In genomic region chr11:98205463-98205862, GRCm38 (mm10) we compare ENCODE assay signal across 9 mouse cellular contexts. TPM values are rescaled to one million over a fixed set of nuclear protein-coding genes. Genes with fewer than 3 reads are reported as not detected.
DNase-seq lines count a peak whose midpoint lies in the region; ATAC-seq and TF ChIP-seq lines count a peak whose summit lies in the region.
"Had no signal": no experiment of that assay in that cellular context is flagged by ENCODE, and none has a peak within 500 bp of the region (broad histone marks: within the 10 kb centered on the region; RNA-seq: fewer than 3 reads in every experiment).

No protein-coding gene starts in this region.

- no peaks in the 10 kb centered on the region for H3K27me3 ChIP-seq in lung, embryonic 16.5 days (ENCODE audit: control insufficient read depth, insufficient read depth, low read depth, low read length)
- no peaks in the 10 kb centered on the region for H3K27me3 ChIP-seq in forebrain, postnatal 0 days (ENCODE audit: insufficient read depth, low read length)
- no peaks in the 10 kb centered on the region for H3K27me3 ChIP-seq in liver, embryonic 13.5 days
- no peaks in the 10 kb centered on the region for H3K27me3 ChIP-seq in stomach, postnatal 0 days (ENCODE audit: control insufficient read depth, insufficient read depth, low read length)

- H3K27ac ChIP-seq in lung, embryonic 16.5 days (ENCODE audit: low read length), result no peak overlapping the region
- H3K27ac ChIP-seq in forebrain, postnatal 0 days (ENCODE audit: low read depth, low read length), result no peak overlapping the region
- no peak overlapping the region for H3K27ac ChIP-seq in liver, embryonic 13.5 days
- H3K27ac ChIP-seq in stomach, postnatal 0 days (replicated peaks), result no peak overlapping the region

- no peak for TF ChIP-seq CTCF in forebrain, postnatal 0 days (IDR thresholded peaks at IDR 0.05; ENCODE audit: low read depth)
- no peak for TF ChIP-seq CTCF in stomach, postnatal 0 days (IDR thresholded peaks at IDR 0.05; ENCODE audit: low read depth)

- TF ChIP-seq EP300 in stomach, postnatal 0 days (optimal IDR thresholded peaks at IDR 0.05), result no peak

- no peak overlapping the region for H3K9ac ChIP-seq in lung, embryonic 16.5 days (ENCODE audit: low read length)
- no peak overlapping the region for H3K9ac ChIP-seq in forebrain, postnatal 0 days
- H3K9ac ChIP-seq in liver, embryonic 13.5 days, result peak overlapping the region; percentile 58; the same call in 1 of the 2 replicates
- H3K9ac ChIP-seq in stomach, postnatal 0 days (ENCODE audit: low read length), result no peak overlapping the region

- no peak overlapping the region for H3K4me3 ChIP-seq in lung, embryonic 16.5 days (ENCODE audit: low read length)
- no peak overlapping the region; the same call in 1 of the 2 replicates for H3K4me3 ChIP-seq in forebrain, postnatal 0 days (ENCODE audit: low read depth, low read length)
- peak overlapping the region; percentile 50 for H3K4me3 ChIP-seq in liver, embryonic 13.5 days (replicated peaks)
- H3K4me3 ChIP-seq in stomach, postnatal 0 days (ENCODE audit: low read depth, low read length), result no peak overlapping the region

- peaks cover 5% of the 10 kb centered on the region for H3K4me1 ChIP-seq in lung, embryonic 16.5 days (replicated peaks; ENCODE audit: control insufficient read depth, insufficient read depth, low read length)
- H3K4me1 ChIP-seq in forebrain, postnatal 0 days (ENCODE audit: insufficient read depth), result peaks cover 12% of the 10 kb centered on the region
- H3K4me1 ChIP-seq in liver, embryonic 13.5 days (replicated peaks), result peaks cover 33% of the 10 kb centered on the region
- H3K4me1 ChIP-seq in stomach, postnatal 0 days (replicated peaks; ENCODE audit: control insufficient read depth, insufficient read depth), result no peaks in the 10 kb centered on the region

- H3K9me3 ChIP-seq in lung, embryonic 16.5 days (ENCODE audit: control insufficient read depth, low read length), result no peaks in the 10 kb centered on the region
- no peaks in the 10 kb centered on the region for H3K9me3 ChIP-seq in forebrain, postnatal 0 days (ENCODE audit: low read length)
- H3K9me3 ChIP-seq in liver, embryonic 13.5 days (replicated peaks), result no peaks in the 10 kb centered on the region
- H3K9me3 ChIP-seq in stomach, postnatal 0 days (ENCODE audit: control insufficient read depth, low read length), result no peaks in the 10 kb centered on the region

- H3K4me2 ChIP-seq in lung, embryonic 16.5 days (ENCODE audit: low read depth, low read length), result peak overlapping the region; percentile 40; the same call in 1 of the 2 replicates
- peak overlapping the region; percentile 11 for H3K4me2 ChIP-seq in forebrain, postnatal 0 days (ENCODE audit: low read depth)
- peak overlapping the region; percentile 63 for H3K4me2 ChIP-seq in liver, embryonic 13.5 days
- H3K4me2 ChIP-seq in stomach, postnatal 0 days (replicated peaks; ENCODE audit: low read depth), result peak overlapping the region; percentile 6; the same call in 1 of the 2 replicates

- peaks cover 12% of the 10 kb centered on the region for H3K36me3 ChIP-seq in lung, embryonic 16.5 days (ENCODE audit: control insufficient read depth, insufficient read depth, low read length)
- H3K36me3 ChIP-seq in forebrain, postnatal 0 days (ENCODE audit: insufficient read depth), result peaks cover 17% of the 10 kb centered on the region
- peaks cover 35% of the 10 kb centered on the region for H3K36me3 ChIP-seq in liver, embryonic 13.5 days
- H3K36me3 ChIP-seq in stomach, postnatal 0 days (ENCODE audit: control insufficient read depth, insufficient read depth, low read length), result peaks cover 2% of the 10 kb centered on the region; the same call in 1 of the 2 replicates

- no peak for ATAC-seq in lung, embryonic 16.5 days (ENCODE audit: low read depth)
- ATAC-seq in forebrain, postnatal 0 days, result no peak
- no peak for ATAC-seq in liver, embryonic 13.5 days (ENCODE audit: low read depth)
- no peak for ATAC-seq in stomach, postnatal 0 days (ENCODE audit: low FRiP score, low TSS enrichment)

- no peak for DNase-seq in lung, postnatal 14 days
- DNase-seq in forebrain, postnatal 0 days, result no peak
- no peak for DNase-seq in liver, embryonic 13.5 days
- no peak for DNase-seq in stomach, postnatal 0 days (ENCODE audit: low spot score)
- no peak for DNase-seq in adrenal gland, postnatal 4 days (ENCODE audit: low spot score in 2 of 2)
- no peak for DNase-seq in kidney, adult 11 months
- DNase-seq: cerebellum, postnatal 14 days; thymus, adult 2 months had no signal

RNA-seq across cellular contexts. Expression of gene Cdk12, which starts 2.6 kb away (rescaled TPM):
- polyA plus RNA-seq in lung, embryonic 16.5 days (2015; fragmentation: Nextera tagmentation; extraction: Ambion mirVana), result 8.5 and 8.8 TPM in 2 replicates
- total RNA-seq in forebrain, postnatal 0 days (2014; rRNA removed), result 35.5 and 36.0 TPM in 2 replicates
- polyA plus RNA-seq in forebrain, postnatal 0 days (2015; fragmentation: Nextera tagmentation; extraction: Ambion mirVana), result 2.8 and 4.5 TPM in 2 replicates
- polyA plus RNA-seq in liver, embryonic 13.5 days (2015; fragmentation: Nextera tagmentation; extraction: Ambion mirVana), result 5.4 and 5.9 TPM in 2 replicates
- 3.8 and 4.1 TPM in 2 replicates for polyA plus RNA-seq in stomach, postnatal 0 days (2015; fragmentation: Nextera tagmentation; extraction: Ambion mirVana)
- 10 to 100 TPM; 50.8 to 53.8 TPM for total RNA-seq in adrenal gland, postnatal 4 days (2021)

RNA-seq across cellular contexts. Expression of gene Med1, which starts 12.4 kb away (rescaled TPM):
- polyA plus RNA-seq in lung, embryonic 16.5 days (2015; fragmentation: Nextera tagmentation; extraction: Ambion mirVana), result 58.1 and 59.2 TPM in 2 replicates
- total RNA-seq in forebrain, postnatal 0 days (2014; rRNA removed), result 30.2 and 35.5 TPM in 2 replicates
- polyA plus RNA-seq in forebrain, postnatal 0 days (2015; fragmentation: Nextera tagmentation; extraction: Ambion mirVana), result 44.9 and 56.4 TPM in 2 replicates
- 30.1 and 38.9 TPM in 2 replicates for polyA plus RNA-seq in liver, embryonic 13.5 days (2015; fragmentation: Nextera tagmentation; extraction: Ambion mirVana)
- polyA plus RNA-seq in stomach, postnatal 0 days (2015; fragmentation: Nextera tagmentation; extraction: Ambion mirVana), result 25.5 and 26.8 TPM in 2 replicates
- 10 to 100 TPM; 60.9 to 62.4 TPM for total RNA-seq in adrenal gland, postnatal 4 days (2021)

RNA-seq across cellular contexts. Expression of gene Fbxl20, which starts 55.3 kb away (rescaled TPM):
- 13.9 and 17.0 TPM in 2 replicates for polyA plus RNA-seq in lung, embryonic 16.5 days (2015; fragmentation: Nextera tagmentation; extraction: Ambion mirVana)
- 22.9 and 23.4 TPM in 2 replicates for total RNA-seq in forebrain, postnatal 0 days (2014; rRNA removed)
- 9.1 and 12.5 TPM in 2 replicates for polyA plus RNA-seq in forebrain, postnatal 0 days (2015; fragmentation: Nextera tagmentation; extraction: Ambion mirVana)
- polyA plus RNA-seq in liver, embryonic 13.5 days (2015; fragmentation: Nextera tagmentation; extraction: Ambion mirVana), result 6.7 TPM in 2 replicates
- 11.7 and 12.7 TPM in 2 replicates for polyA plus RNA-seq in stomach, postnatal 0 days (2015; fragmentation: Nextera tagmentation; extraction: Ambion mirVana)
- 10 to 100 TPM; 45.0 to 45.6 TPM for total RNA-seq in adrenal gland, postnatal 4 days (2021)

Comparison
In these comparisons a context has a peak if more than half of its experiments do, and no peak if none do; other contexts are left out.
1. H3K4me2 ChIP-seq: peak in every context shown above with its lines; median percentile 63 in liver, embryonic 13.5 days; 40 in lung, embryonic 16.5 days; 11 in forebrain, postnatal 0 days; 6 in stomach, postnatal 0 days.